Mouse (Mus musculus) liver, adult 2 months (tissue): ENCODE data around the gene Olfr1241. TPM values are rescaled to one million over a fixed set of nuclear protein-coding genes. Genes with fewer than 3 reads are reported as not detected.

Experiments
- DNase-seq: peaks from one replicate; pipeline ENCODE4 v3.0.0-alpha.2; 2011; ENCODE audit warnings: low read depth, low spot score; ENCODE audit errors: extremely low read depth
- H3K27ac ChIP-seq: fragments of 200-500 bp; replicated peaks from 2 replicates; pipeline ENCODE4 v1.5.1; 2012; ENCODE audit warnings: low read depth, mild to moderate bottlenecking, control low read depth, inconsistent platforms, low read length; ENCODE audit not compliant: insufficient read depth
- H3K27me3 ChIP-seq: fragments of 200-500 bp; 2 replicates; pipeline ENCODE4 v1.6.1; 2012; ENCODE audit warnings: mild to moderate bottlenecking, moderate library complexity, low read length, inconsistent platforms; ENCODE audit not compliant: control insufficient read depth, insufficient read depth
- H3K36me3 ChIP-seq: fragments of 200-500 bp; 2 replicates; pipeline ENCODE4 v1.6.1; 2012; ENCODE audit warnings: low read length, inconsistent platforms; ENCODE audit not compliant: control insufficient read depth, insufficient read depth
- H3K4me1 ChIP-seq: fragments of 200-500 bp; 2 replicates; pipeline ENCODE4 v1.6.1; 2011; ENCODE audit warnings: low read length; ENCODE audit not compliant: control insufficient read depth, insufficient read depth
- H3K4me3 ChIP-seq: fragments of 200-500 bp; 2 replicates; pipeline ENCODE4 v1.5.1; 2011; ENCODE audit warnings: low read depth, mild to moderate bottlenecking, control low read depth, low read length, moderate library complexity; ENCODE audit not compliant: insufficient read depth
- H3K79me2 ChIP-seq: fragments of 200-500 bp; 2 replicates; pipeline ENCODE4 v1.6.1; 2012; ENCODE audit warnings: inconsistent platforms, mild to moderate bottlenecking, low read length, moderate library complexity; ENCODE audit not compliant: control insufficient read depth, insufficient read depth
- H3K9ac ChIP-seq: fragments of 200-500 bp; 2 replicates; pipeline ENCODE4 v1.6.1; 2012; ENCODE audit warnings: low read depth, mild to moderate bottlenecking, control low read depth, inconsistent platforms, low read length
- CTCF ChIP-seq: fragments of 200-500 bp; IDR thresholded peaks from 2 replicates; pipeline ENCODE4 v1.5.1; 2011; ENCODE audit warnings: low read depth, low read length, control low read depth
- POLR2A ChIP-seq: fragments of 200-500 bp; IDR thresholded peaks from 2 replicates; pipeline ENCODE4 v1.6.1; 2011; ENCODE audit warnings: low read length, control low read depth; ENCODE audit not compliant: insufficient read depth; ENCODE audit errors: extremely low read depth
- WGBS: fragments of 180-500 bp; shearing (Covaris S2); methylation state at CpG from one replicate; pipeline ENCODE4 v1.1.7; 2018; 5-methylcytosine and 5-hydroxymethylcytosine counted together
- polyA plus RNA-seq: library from polyadenylated mRNA; depleted of rRNA; stranded (reverse); fragments of >200 nt; gene quantifications from 2 replicates; pipeline ENCODE4 v1.2.3, GENCODE M21; 2012; rRNA removed
- total RNA-seq: library from RNA; depleted of rRNA; stranded (reverse); fragments of >200 nt; gene quantifications from 2 replicates; pipeline ENCODE4 v1.2.3, GENCODE M21; 2014; rRNA removed

Olfr1241 gene
- total RNA-seq, result not detected in 2 replicates
- not detected in 2 replicates for polyA plus RNA-seq

DNA sequence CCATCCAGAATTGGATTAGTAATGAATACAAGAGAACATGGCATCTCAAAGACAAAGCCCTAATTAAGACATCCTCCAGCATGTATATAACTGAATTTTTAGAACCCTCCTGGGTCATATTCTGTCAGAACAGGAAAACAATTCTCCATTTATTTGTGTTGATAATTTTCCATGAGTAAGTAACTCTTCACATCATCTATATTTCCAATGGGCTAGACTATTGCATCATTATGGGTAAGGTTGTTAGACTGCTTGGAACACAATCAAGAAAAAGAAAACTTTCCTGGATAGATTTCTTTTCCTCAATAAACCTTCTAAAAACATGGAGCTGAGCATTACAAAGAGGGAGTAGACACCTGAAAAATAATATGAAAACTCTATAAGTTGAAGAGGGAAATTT lies at the start of gene Olfr1241:
TSS of gene Olfr1241 (minus strand) at position 101 of the 400 bp plus-strand sequence.
- no peaks in the 10 kb centered on the region for H3K79me2 ChIP-seq
- H3K4me1 ChIP-seq, result no peaks in the 10 kb centered on the region
- DNase-seq, result no peak
- H3K27me3 ChIP-seq, result no peaks in the 10 kb centered on the region
- H3K27ac ChIP-seq, result no peak within 1 kb of the TSS
- no peak within 1 kb of the TSS for H3K4me3 ChIP-seq
- H3K9ac ChIP-seq, result no peak within 1 kb of the TSS
- TF ChIP-seq POLR2A, result no peak
- TF ChIP-seq CTCF, result no peak
- no peaks in the 10 kb centered on the region for H3K36me3 ChIP-seq

DNA sequence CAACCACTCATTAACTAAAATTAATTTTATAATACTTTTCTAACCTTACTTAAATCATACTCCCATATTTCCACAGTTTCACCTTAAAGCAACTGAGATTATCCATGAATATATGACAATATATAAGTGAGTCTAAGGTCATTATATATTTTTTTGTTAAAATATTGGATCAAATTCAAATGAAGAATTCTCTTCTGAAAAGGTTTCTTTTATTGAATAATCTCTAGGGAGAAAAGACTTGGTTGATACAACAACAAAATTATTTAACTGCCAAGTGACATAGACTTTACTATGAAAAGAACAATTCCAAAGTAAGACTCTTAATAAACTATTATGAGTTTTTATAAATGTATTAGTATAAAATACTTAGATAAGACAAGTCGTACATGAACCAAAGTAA lies 44.5 kb upstream of the Olfr1241 start, which contains the start of gene Olfr1243:
TSS of gene Olfr1243 (minus strand) at position 101 of the 400 bp plus-strand sequence.
- DNase-seq, result no peak
- Histone ChIP-seq H3K36me3 (no peaks in the 10 kb centered on the region), H3K27me3 (no peaks in the 10 kb centered on the region), H3K4me1 (no peaks in the 10 kb centered on the region), H3K79me2 (no peaks in the 10 kb centered on the region), H3K4me3 (no peak within 1 kb of the TSS), H3K27ac (no peak within 1 kb of the TSS), H3K9ac (no peak within 1 kb of the TSS)
- 87% methylated on average over 1 of the region's 1 CpGs for WGBS
- TF ChIP-seq POLR2A (no peak), CTCF (no peak)

DNA sequence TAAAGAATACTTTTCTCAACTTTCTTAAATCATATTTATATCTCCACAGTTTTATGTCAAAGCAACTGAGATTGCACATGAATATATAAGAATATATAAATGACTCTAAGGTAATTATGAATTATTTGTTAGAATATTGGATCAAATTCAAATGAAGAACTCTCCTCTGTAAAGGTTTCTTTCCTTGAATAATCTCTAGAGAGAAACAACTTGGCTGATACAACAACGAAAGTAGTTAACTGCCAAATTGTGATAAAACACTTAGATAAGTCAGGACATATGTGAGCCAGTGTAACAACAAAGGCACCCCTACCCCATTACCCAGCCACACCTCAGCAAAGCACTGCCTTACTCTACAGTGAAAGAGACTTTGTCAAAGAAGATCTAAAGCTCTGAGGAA lies 11.3 kb upstream of the Olfr1241 start, which contains the start of gene Olfr1242:
TSS of gene Olfr1242 (minus strand) at position 101 of the 400 bp plus-strand sequence.
- H3K9ac ChIP-seq, result no peak within 1 kb of the TSS
- WGBS, result 83% methylated on average over 1 of the region's 1 CpGs
- no peaks in the 10 kb centered on the region for H3K36me3 ChIP-seq

DNA sequence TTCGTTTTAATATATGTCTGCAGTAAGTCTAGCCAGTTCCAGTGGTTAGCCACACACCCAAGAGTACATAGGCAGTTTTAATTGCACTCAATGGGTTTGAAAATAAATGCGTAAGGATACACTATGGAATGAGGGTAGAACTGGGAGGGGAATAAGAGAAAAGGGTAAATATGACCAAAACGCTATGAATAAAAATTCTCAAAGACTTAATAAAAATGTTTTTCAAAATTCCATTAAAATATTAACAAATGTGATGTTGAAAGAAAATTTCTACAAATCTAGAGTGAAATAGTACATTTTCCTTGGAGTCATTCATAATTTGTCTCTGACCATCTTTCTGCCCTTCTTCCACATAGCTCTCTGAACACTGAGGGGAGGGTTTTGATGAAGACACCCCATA lies 44.0 kb downstream of the Olfr1241 start, which contains the start of gene Olfr1240:
TSS of gene Olfr1240 (minus strand) at position 101 of the 400 bp plus-strand sequence.
- H3K27me3 ChIP-seq, result no peaks in the 10 kb centered on the region
- H3K4me3 ChIP-seq, result no peak within 1 kb of the TSS
- H3K36me3 ChIP-seq, result no peaks in the 10 kb centered on the region
- TF ChIP-seq CTCF (no peak), POLR2A (no peak)
- H3K27ac ChIP-seq, result no peak within 1 kb of the TSS
- no peak within 1 kb of the TSS for H3K9ac ChIP-seq
- 74% methylated on average over 3 of the region's 3 CpGs for WGBS
- H3K4me1 ChIP-seq, result no peaks in the 10 kb centered on the region
- H3K79me2 ChIP-seq, result no peaks in the 10 kb centered on the region
- DNase-seq, result no peak

More for the DNA sequence above, 11.3 kb upstream of the Olfr1241 start, which contains the start of gene Olfr1242:
- no peak for DNase-seq
- Histone ChIP-seq H3K4me3 (no peak within 1 kb of the TSS), H3K79me2 (no peaks in the 10 kb centered on the region), H3K27ac (no peak within 1 kb of the TSS), H3K27me3 (no peaks in the 10 kb centered on the region), H3K4me1 (no peaks in the 10 kb centered on the region)
- TF ChIP-seq CTCF (no peak), POLR2A (no peak)

Other genes with a start within 250 kb of the Olfr1241 start
- gene Olfr1228, start 233.1 kb downstream of the Olfr1241 start, total RNA-seq, result not detected in 2 replicates
- gene Olfr1228, start 233.1 kb downstream of the Olfr1241 start, polyA plus RNA-seq, result not detected in 2 replicates
- not detected in 2 replicates for gene Olfr1229, start 199.1 kb downstream of the Olfr1241 start, total RNA-seq
- not detected in 2 replicates for gene Olfr1229, start 199.1 kb downstream of the Olfr1241 start, polyA plus RNA-seq
- not detected in 2 replicates for gene Olfr1230, start 189.9 kb downstream of the Olfr1241 start, total RNA-seq
- not detected in 2 replicates for gene Olfr1230, start 189.9 kb downstream of the Olfr1241 start, polyA plus RNA-seq
- not detected in 2 replicates for gene Olfr1231, start 180.1 kb downstream of the Olfr1241 start, total RNA-seq
- not detected in 2 replicates for gene Olfr1231, start 180.1 kb downstream of the Olfr1241 start, polyA plus RNA-seq
- gene Olfr1232, start 157.5 kb downstream of the Olfr1241 start, total RNA-seq, result not detected in 2 replicates
- gene Olfr1232, start 157.5 kb downstream of the Olfr1241 start, polyA plus RNA-seq, result not detected in 2 replicates
- not detected in 2 replicates for gene Olfr1233, start 144.7 kb downstream of the Olfr1241 start, total RNA-seq
- not detected in 2 replicates for gene Olfr1233, start 144.7 kb downstream of the Olfr1241 start, polyA plus RNA-seq
- gene Olfr1234, start 122.3 kb downstream of the Olfr1241 start, total RNA-seq, result not detected in 2 replicates
- gene Olfr1234, start 122.3 kb downstream of the Olfr1241 start, polyA plus RNA-seq, result not detected in 2 replicates
- not detected in 2 replicates for gene Olfr1238, start 77.5 kb downstream of the Olfr1241 start, total RNA-seq
- gene Olfr1238, start 77.5 kb downstream of the Olfr1241 start, polyA plus RNA-seq, result not detected in 2 replicates
- not detected in 2 replicates for gene Olfr1239, start 66.7 kb downstream of the Olfr1241 start, total RNA-seq
- gene Olfr1239, start 66.7 kb downstream of the Olfr1241 start, polyA plus RNA-seq, result not detected in 2 replicates
- not detected in 2 replicates for gene Olfr1240, start 44.1 kb downstream of the Olfr1241 start, total RNA-seq
- gene Olfr1240, start 44.1 kb downstream of the Olfr1241 start, polyA plus RNA-seq, result not detected in 2 replicates
- gene Olfr1242, start 11.2 kb upstream of the Olfr1241 start, total RNA-seq, result not detected in 2 replicates
- not detected in 2 replicates for gene Olfr1242, start 11.2 kb upstream of the Olfr1241 start, polyA plus RNA-seq
- not detected in 2 replicates for gene Olfr1243, start 44.4 kb upstream of the Olfr1241 start, total RNA-seq
- not detected in 2 replicates for gene Olfr1243, start 44.4 kb upstream of the Olfr1241 start, polyA plus RNA-seq
- gene Olfr1245, start 91.3 kb upstream of the Olfr1241 start, total RNA-seq, result not detected in 2 replicates
- gene Olfr1245, start 91.3 kb upstream of the Olfr1241 start, polyA plus RNA-seq, result not detected in 2 replicates
- gene Olfr1246, start 106.0 kb upstream of the Olfr1241 start, total RNA-seq, result not detected in 2 replicates
- gene Olfr1246, start 106.0 kb upstream of the Olfr1241 start, polyA plus RNA-seq, result not detected in 2 replicates
- gene Olfr1247, start 127.0 kb upstream of the Olfr1241 start, total RNA-seq, result not detected in 2 replicates
- not detected in 2 replicates for gene Olfr1247, start 127.0 kb upstream of the Olfr1241 start, polyA plus RNA-seq
- not detected in 2 replicates for gene Olfr1248, start 131.1 kb upstream of the Olfr1241 start, total RNA-seq
- gene Olfr1248, start 131.1 kb upstream of the Olfr1241 start, polyA plus RNA-seq, result not detected in 2 replicates
- gene Olfr1249, start 147.9 kb upstream of the Olfr1241 start, total RNA-seq, result not detected in 2 replicates
- gene Olfr1249, start 147.9 kb upstream of the Olfr1241 start, polyA plus RNA-seq, result not detected in 2 replicates
- not detected in 2 replicates for gene Olfr1250, start 174.3 kb upstream of the Olfr1241 start, total RNA-seq
- gene Olfr1250, start 174.3 kb upstream of the Olfr1241 start, polyA plus RNA-seq, result not detected in 2 replicates
- not detected in 2 replicates for gene Olfr1251, start 184.8 kb upstream of the Olfr1241 start, total RNA-seq
- gene Olfr1251, start 184.8 kb upstream of the Olfr1241 start, polyA plus RNA-seq, result not detected in 2 replicates
- gene Olfr1252, start 237.9 kb upstream of the Olfr1241 start, total RNA-seq, result not detected in 2 replicates
- not detected in 2 replicates for gene Olfr1252, start 237.9 kb upstream of the Olfr1241 start, polyA plus RNA-seq